Mouse (Mus musculus) left cerebral cortex, postnatal 10 days (tissue): ENCODE data around the gene Zfp598. TPM values are rescaled to one million over a fixed set of nuclear protein-coding genes. Genes with fewer than 3 reads are reported as not detected.
"Not testable (repeated sequence)": the region's sequence is repeated elsewhere in the genome, so short reads cannot be mapped to it uniquely, and the experiment has no call there.

Source experiments
- DNase-seq, 2 experiments: peaks; one replicate each; pipeline ENCODE4 v3.0.0; 2021 to 2022; ENCODE audit warnings: low spot score in 2 of 2, mixed read lengths in 1 of 2; ENCODE audit errors: extremely low spot score in 1 of 2
- intact Hi-C: fragments of 180-260 bp; cut with DNase I; formaldehyde crosslinking; loops from one replicate; pipeline ENCODE4 v1.15.1; 2025
- total RNA-seq, 2 experiments: library from RNA; stranded (reverse); gene quantifications; 2 replicates each; pipeline ENCODE4 v1.2.3; 2021

Gene Zfp598
- total RNA-seq, 2 experiments from 2014 or later = 37.2 to 38.1 TPM

DNA sequence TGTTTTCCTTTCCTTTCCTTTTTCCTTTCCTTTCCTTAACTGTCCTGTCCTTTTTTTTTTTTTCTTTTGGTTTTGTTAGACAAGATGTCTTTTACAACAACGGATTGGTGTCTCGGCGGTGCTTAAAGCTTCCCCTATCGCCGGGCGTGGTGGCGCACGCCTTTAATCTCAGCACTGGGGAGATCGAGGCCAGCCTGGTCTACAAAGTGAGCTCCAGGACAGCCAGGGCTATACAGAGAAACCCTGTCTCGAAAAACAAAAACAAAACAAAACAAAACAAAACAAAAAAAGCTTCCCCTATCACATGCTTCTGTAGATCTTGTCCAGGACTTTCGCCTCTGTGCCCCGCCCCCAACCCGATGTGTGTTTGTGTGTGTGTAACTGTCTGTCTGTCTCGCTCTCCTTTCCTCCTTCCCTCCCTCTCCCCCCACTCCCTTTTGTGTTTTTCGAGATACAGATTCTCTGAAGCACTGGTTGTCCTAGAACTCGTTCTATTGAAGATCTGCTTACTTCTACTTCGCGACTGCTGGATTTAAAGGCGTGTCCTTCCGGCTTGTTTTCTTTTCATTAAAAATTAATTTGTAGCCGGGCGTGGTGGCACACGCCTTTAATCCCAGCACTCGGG lies 38.4 kb downstream of the Zfp598 start:
- no peak for DNase-seq
- intact Hi-C loops = no loop called here

DNA sequence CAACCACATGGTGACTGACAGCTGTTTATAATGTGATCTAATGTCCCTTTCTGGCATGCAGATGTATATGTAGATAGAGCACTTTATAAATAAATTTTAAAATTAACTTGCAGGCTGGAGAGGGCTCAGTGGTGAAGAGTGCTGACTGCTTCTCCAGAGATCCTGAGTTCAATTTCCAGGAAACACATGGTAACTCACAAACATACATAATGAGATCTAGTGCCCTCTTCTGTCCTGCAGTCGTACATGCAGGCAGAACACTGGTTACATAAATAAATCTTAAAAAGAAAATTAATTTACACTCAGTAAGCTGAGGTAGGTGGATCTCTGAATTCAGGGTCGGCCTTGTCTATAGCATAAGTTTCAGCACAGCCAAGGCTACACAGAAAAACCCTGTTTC lies 39.2 kb downstream of the Zfp598 start:
- DNase-seq = no peak
- intact Hi-C loops = no loop called here

DNA sequence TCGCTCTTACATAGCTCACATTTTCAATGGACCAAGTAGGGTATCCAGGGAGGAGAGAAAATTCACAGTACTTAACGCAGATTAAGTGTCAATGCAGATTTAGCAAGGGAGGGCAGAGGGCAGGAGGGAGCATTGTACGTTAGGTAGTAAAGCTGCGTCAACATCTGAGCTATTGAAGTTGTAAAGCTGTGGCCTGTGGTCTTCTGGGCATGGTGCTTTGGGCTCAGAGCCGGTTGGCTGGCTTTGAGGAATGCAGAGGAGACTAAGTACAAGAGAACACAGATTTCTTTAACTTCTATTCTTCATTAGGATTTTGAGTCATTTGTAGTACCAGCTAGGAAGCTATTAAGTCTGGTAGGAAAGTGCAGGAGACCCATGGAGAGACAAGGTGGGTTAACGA lies 46.1 kb downstream of the Zfp598 start:
- intact Hi-C loops = no loop called here
- DNase-seq = no peak

DNA sequence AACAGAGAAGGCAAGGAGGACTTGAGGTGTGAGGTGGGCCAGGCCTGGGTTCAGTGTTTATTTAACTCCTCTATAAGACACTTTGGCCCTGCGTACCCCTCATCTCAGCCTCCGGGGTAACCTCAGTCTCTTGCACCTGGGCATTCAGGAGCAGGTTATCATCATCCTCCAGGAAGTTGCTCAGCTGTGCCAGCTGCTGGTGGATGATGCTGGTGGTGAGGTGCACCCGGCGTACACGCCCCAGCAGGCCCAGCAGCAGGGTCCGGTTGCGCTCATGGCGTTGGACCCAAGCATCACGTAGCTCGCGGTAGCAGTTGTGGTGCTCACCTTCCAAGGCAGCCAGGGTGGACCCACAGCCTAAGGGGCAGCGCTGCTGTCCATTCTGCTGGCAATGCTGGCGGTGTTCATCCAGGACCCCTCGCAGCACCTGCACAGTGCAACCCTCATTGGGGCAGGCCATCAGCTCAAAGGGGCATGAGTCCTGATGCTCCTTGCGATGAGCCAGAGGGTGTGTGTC lies 46.7 kb downstream of the Zfp598 start:
- no peak for DNase-seq
- intact Hi-C loops = no loop called here

DNA sequence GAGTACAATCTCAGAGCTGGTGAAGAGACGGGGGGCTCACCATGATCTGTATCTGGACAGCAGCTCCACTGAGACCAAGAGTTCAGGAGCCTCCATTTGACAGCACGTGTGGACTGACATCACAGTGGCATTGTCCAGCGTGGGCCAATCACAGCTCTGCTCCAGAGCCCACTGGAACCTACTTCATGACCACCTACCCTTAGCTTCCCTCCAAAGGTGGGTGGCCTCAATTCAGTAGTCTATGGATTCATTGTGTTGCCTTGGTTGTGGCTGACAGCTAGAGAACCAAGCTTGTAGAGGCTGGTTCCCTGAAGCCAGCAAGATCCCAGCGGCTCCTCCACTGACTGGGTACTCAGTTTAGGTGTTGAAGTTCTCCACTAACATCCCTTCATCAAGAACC lies 48.5 kb downstream of the Zfp598 start, which contains the start of the genes Rnf151 and Rps2:
Gene Rnf151 (minus strand): TSS at position 121 of the 400 bp plus-strand sequence.
Gene Rps2 (plus strand): TSS at position 174 of the 400 bp plus-strand sequence.
- intact Hi-C loops = no loop called here
- DNase-seq = no peak

DNA sequence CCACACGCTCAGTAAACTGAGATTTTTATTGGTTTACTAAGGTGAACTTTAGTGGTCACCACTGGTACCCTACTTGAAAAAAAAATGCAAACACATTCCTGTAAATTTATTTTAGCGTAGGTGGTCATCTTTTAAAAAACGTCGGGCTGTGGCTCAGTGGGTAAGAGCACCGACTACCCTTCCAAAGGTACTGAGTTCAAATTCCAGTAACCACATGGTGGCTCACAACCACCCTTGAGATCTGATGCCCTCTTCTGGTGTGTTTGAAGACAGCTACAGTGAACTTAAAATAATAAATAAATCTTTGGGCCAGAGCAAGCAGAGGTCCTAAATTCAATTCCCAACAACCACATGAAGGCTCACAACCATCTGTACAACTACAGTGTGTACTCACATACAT lies 49.5 kb downstream of the Zfp598 start:
- DNase-seq, intact Hi-C loops: not testable (repeated sequence)

DNA sequence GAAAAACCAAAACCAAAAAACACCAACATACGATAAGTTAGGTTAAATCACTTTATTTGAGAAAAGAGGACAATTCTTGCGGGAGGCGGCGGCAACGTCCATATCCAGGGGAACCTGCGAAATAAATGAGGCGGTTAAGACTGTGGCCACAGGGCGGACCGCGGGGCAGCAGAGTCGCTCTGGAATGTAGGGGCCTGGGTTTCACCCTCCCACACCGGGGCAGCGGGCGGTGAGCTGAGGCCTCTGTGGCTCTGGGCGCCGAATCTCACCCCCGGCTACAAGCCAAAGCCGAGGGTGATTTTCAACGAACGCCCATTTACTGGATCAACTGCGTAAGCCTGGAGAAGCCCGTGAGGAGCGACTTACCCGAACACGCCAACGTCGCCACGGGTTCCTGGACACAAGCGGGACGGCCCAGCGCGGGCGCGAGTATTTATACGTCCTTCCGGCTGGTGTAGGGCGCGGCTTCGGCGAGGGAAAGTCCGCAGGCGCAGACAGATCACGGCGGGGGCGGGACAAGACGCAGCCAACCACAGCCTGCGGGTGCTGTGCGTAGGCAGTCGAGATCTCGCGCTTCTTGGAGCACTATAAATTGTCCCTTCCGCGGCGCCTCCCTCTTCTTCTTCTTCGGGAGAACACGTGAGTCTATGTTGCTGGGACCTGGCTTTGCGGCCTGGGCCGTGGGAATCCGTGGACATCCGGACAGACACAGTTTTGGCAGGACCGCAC lies 50.2 kb downstream of the Zfp598 start:
- intact Hi-C loops = no loop called here
- DNase-seq = peak; percentile 99 to 100

DNA sequence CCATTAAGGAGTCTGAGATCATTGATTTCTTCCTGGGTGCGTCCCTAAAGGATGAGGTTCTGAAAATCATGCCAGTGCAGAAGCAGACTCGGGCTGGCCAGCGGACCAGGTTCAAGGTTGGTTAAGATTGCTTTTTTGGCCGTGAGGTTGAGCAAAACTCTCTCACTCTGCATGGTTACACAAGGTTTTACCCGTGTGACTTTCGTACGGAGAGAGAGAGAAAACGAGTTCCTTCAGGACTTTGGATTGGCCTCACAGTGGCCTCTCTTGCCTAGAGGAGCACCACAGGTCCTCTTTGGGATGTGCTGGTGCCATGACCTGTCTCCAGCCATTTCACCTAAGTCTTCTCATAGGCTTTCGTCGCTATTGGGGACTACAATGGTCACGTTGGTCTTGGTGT lies 51.1 kb downstream of the Zfp598 start:
- DNase-seq, intact Hi-C loops: not testable (repeated sequence)

DNA sequence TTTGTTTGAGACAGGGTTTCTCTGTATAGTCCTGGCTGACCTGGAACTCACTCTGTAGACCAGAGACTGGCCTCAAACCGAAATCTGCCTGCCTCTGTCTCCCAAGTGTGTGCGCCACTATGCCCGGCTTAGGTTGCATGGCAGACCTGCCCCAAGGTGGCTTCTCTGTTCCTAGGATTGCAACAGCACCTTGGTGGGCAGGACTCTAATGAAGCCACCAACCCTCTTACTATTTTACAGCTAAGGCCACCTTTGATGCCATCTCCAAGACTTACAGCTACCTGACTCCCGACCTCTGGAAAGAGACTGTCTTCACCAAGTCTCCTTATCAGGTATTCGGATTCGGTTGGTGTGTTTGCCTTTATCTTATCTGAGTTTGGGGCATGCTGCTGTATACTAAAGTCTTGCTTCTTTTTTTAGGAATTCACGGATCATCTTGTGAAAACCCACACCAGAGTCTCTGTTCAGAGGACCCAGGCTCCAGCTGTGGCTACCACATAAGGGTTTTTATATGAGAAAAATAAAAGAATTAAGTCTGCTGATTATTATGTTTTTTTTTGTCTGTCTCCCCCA lies 52.0 kb downstream of the Zfp598 start:
- DNase-seq, intact Hi-C loops: not testable (repeated sequence)

DNA sequence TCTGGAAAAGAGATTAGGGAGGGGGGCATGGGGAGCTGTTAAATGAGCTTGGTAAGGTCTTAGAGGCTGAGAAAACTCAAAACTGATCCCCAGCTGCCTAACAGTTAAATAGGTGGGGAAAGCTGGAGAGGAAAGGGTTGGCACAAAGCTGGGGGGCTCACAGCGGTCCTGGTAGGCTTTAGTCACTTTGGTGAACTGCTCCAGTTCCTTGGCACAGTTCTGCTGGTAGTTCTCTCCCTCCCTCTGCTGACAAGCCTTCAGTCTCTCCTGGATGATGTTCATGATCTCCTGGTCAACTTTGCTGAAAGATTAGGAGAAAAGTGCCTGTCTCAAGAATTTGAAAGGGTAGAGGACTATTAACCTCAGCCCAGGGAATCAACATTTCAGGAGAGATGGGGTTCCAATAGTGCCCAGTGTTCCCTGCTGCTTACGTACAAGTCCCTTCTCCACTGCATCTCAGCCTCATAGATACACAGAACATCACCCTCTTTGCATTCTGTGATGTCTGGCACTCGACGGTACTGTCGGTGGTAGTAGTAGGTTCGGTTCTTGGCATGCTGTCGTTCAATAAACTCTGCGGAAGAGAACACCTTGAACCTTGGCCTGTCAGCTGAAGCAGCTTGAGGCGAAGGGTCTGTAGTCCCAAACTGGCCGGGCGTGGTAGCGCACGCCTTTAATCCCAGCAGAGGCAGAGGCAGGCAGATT lies 52.9 kb downstream of the Zfp598 start:
- intact Hi-C loops = no loop called here
- no peak for DNase-seq

DNA sequence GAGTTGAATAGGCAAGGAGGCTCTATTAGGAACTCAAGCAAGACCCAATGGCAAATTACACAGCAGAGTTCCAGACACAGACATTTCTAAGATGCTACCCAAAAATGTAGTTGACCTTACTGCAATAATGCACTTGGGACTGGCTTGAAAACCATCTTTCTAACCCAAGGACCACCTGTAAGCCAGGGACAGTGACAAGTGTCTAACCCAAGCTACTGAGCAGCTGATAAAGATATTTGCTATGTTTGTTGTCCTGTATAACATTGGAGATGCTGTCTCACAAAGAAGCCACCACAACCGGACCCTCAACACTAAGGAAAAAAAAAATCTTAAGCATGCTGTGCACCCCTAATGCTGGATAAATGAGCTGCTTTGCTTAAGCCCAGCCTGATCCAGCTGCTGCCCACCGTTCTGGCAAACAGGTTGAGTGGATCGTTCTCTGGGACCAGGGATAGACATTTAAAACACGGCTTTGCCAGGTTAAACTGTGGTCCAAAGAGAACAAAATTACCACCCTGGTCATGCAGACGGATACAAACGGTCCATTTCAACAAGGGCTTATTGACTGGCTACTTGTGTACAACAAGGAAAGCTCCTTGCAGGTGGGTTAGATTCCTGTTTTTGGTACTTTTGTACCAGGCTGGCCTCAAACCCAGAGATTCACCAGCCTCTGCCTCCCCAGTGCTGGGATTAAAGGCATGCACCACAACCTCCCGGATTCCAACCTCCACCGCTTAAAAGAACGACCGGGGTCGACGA lies 53.8 kb downstream of the Zfp598 start:
- intact Hi-C loops = no loop called here
- no peak for DNase-seq

DNA sequence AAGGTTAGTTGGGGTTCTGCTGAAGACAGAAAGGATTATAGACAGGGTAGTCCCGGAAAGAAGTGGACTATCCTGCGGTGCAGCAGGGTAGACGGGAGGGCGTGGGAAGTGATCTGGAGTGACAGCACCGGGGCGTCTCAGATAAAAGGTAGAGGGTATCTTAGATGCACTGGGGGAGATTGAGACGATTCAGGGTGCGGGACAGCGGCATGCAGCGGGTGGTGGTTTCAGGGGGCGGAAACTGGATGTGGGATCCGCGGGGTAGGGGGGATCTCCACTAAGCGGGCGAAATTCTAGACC lies 54.3 kb downstream of the Zfp598 start:
- intact Hi-C loops = no loop called here
- DNase-seq = no peak

DNA sequence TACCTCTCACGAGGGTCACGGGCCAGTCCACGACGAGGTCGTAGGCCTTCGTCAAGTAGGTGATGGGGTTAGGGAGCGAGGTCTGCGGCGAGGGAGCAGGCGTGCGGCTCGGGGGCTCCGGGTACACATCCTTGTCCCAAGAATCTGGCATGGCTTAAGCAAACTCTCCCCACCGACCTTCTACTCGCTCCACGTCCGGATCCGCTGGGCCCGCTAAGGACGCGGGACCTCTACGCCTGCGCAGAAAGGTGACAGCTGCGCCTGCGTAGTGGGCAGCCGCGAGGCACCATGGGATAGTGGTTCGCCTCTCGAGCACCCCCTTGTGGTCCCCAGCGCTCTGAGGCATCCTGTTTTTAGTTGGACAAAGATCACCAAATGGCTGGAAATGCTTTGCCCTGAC lies 54.7 kb downstream of the Zfp598 start, which contains the start of gene Ndufb10:
Gene Ndufb10 (minus strand): TSS at position 295 of the 400 bp plus-strand sequence.
- intact Hi-C loops = no loop called here
- DNase-seq = peak; percentile 94 to 96

DNA sequence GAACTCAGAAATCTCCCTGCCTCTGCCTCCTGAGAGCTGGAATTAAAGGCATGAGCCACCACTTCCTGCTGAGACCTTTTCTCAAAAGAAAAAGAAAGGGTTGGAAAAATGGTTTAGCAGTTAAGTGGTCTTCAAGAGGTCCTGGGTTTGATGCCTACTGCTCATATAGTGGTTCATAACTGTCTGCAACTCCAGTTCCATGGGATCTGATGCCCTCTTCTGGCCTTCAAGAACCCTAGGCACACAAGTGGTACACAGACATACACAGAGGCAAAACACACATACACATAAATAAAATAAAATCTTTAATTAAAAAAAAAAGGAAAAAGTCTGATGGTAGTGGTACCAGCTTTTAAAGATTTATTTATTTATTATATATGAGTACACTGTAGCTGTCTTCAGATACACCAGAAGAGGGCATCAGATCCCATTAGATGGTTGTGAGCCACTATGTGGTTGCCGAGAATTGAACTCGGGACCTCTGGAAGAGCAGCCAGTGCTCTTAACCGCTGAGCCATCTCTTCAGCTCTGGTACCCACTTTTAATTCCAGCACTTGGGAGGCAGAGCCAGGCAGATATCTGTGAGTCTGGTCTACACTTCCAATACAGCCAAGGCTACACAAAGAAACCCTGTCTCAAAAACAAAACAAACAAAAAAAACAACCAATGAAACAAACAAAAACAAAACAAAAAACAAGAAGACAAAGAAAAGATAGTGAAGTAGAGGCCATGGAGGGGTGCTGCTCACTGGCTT lies 56.3 kb downstream of the Zfp598 start:
- no peak for DNase-seq

DNA sequence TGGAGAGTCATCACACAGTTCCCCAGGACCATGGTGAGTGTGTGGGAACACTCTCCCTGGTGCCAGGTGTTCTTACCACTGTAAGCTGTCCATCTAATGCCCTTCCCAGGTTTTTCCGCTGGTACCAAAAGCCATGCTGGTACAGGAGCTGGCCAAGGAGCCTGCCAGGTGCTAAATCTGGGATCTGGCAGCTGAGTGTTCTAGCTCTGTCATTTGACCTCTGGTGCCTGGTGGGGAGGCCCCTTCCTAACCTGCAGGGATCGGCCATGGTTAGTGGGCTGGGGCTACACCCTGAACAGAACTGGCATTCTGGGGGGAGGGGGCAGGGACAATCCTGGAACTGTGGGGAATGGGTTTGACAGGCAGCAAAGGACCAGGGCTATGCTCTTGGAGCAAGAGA lies 58.1 kb downstream of the Zfp598 start, which contains the start of gene Rpl3l:
Gene Rpl3l (plus strand): TSS at position 203 of the 400 bp plus-strand sequence.
- intact Hi-C loops = no loop called here
- DNase-seq = no peak

More for the DNA sequence above, 56.3 kb downstream of the Zfp598 start:
- intact Hi-C loops = no loop called here

DNA sequence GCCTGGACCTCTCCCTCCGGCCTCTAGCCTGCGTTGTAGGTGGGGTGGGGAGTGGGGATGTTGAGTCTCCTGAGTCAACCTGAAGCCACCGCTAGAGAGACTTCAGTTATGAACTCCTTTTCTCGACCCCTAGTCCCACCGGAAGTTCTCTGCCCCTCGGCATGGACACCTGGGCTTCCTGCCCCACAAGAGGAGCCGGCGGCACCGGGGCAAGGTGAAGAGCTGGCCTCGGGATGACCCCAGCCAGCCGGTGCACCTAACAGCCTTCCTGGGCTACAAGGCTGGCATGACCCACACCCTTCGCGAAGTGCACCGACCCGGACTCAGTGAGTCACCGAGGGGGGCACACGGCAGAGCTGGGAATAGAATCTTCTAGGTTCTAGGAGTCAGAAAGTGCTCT lies 58.7 kb downstream of the Zfp598 start:
- no peak for DNase-seq
- intact Hi-C loops = no loop called here

DNA sequence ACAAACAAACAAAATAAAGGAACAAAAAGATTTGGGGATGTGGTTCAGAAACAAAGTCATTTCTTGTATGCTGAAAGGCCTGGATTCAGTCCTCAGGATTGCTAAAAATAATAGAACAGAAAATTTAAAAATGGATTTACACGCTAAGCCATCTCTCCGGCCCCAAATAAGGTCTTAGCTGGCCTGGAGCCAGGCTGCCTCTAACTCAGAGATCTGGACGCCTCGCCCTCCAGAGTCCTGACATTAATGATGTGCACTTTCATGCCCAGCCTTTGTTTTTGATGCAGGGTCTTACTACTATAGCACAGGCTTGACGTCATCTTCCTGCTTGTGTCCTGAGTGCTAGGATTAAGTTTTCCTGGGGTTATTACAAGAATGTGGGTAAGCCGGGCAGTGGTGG lies 59.6 kb downstream of the Zfp598 start:
- intact Hi-C loops = no loop called here
- DNase-seq = no peak

DNA sequence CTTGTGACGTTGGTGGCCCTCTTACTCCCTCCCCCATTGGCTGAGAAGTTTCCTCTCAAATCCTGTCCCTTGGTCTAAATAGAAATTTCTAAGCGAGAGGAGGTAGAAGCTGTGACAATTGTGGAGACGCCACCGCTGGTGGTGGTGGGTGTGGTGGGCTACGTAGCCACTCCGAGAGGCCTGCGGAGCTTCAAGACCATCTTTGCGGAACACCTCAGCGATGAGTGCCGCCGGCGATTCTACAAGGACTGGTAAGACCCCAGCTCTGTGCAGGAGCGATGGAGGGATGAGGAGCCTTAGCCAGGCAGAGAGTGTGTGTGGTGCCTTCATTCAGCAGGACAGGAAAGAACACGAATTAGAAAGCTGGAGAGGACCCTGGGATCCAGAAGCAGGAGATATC lies 61.3 kb downstream of the Zfp598 start:
- no peak for DNase-seq
- intact Hi-C loops = no loop called here
